Mouse (Mus musculus): ENCODE measurements around the gene Zswim9.

The Zswim9 gene

DNA sequence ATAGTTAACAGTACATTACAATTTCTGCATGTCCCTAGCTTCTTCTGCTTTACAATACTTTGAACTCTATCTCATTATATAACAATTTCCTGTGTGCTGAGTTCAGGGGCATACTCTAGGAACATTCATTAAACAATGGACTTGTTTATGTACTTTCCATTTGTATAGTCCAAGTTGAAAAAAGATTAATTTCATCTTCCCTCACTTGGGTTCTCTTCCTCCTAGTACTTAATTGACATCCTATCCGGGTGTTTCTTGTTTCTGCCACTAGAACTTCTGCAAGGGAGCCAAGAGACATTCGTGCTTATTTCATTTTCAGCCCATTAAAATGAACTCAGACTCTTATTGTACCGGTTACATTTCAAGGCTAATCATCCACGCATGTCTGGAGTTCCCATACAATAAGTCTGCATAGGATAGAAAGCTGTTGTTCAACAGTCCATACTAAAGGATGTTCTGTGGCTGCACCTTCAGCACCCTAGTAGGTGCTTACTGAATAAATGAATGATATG is 9.7 kb downstream of the Zswim9 start:
- DNase-seq (ENCODE audit: low spot score): no peak

DNA sequence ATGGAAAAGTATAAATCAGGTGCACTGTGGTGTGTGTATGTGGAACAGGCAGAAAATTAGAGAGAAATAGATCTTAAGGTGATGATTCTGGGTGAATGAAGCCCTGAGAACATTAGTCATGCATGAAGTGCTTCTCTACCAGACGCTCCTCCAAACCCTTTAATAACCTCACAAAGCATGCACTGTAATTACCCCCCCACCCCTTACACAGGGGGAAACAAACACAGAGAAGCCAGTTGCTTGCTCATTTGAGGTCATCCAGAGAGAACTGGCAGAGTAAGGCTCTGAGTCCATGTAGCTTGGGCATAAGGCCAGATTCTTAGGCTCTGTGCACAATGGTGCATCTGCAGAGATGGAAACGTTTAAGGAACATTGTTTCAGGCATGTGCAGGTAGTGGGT is 14.1 kb downstream of the Zswim9 start:
- no peak for DNase-seq (ENCODE audit: low spot score)

DNA sequence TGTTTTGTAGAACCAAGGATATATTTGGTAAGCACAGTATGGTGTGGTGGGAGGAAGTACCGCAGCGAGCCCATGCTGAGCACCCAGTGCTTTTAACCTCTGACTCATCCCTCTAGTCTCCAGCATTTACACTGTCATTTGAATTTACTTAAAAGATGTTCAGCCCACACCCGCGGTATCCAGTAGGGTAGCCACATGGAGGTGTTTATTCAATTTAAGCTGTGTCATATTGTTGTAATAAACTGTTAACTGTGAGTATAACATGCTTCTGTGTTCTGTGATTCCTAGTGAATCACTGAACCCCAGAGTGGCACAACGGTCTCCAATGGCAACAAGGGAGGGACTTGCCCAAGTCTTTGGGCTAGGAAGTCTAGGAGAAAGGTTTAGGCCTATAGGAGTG is 14.7 kb downstream of the Zswim9 start:
- no peak for DNase-seq (ENCODE audit: low spot score)

DNA sequence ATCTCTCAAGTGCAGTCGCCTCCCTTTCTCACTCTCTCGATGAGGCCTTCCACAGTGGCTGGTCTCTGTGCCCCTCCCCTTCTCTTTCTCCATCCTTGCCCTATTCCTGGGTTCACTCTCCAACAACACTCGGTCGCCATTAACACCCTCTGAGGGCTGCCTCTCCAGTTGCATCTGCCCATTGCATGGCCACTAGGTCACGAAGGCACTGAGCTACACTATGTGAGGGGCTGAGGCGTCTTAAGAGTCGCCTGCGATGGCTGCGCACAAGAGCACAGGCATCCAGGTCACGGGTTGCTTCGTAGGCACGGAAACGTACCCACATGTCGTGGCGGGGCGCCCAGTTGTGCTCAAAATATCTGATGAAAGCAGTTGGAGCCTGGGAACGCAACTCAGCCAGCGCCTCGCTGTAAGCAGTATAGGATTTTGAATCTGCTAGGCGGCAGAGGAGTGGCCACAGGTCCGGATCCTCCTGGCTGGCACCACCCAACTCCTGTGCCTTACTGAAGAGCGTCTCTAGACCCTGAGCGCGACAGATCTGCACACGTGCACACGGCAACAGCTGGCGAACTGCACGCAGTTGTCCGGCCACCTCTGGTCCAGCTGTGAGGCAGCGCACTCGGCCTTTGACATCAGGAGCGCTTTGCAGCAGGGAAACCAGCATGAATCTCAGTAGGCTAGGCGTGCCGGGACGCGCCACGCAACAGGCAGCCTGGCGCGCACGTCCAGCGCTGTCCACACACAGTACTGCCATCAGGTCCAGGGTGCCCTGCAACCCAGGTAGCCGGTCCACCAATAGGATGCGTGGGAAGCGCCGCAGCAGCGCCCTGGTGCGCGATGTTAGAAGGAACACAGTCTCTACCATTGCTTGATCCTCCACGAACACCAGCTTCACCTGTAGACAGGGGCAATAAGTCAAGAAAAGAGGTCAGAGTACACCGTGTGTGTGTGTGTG is 17.5 kb downstream of the Zswim9 start:
- DNase-seq (ENCODE audit: low spot score): no peak

DNA sequence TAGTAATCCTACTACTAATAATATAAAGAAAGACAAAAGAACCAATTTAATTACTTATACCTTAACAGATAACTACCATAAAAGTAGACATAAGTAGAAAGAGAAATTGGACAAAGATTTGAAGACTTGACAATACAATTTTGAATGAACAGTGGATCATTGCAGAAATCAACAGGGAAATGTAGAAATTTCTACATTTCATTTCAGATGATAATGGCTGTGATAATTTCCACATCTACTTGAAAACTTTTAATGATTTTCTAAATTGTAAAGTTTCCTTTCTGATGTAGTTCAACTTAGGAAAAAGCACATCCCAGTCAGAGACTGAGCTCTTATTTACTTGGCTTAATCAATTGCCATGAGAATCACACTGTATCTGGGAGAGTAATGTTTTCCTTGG is 65.8 kb downstream of the Zswim9 start, which contains the start of gene Vmn1r89:
Gene Vmn1r89 (plus strand): TSS at position 301 of the 400 bp plus-strand sequence.
- DNase-seq (ENCODE audit: low spot score): no peak

Data from ovary, adult 18-20 months (tissue).